Comparison of ENCODE assay signal across 8 mouse cellular contexts in the genomic region with DNA sequence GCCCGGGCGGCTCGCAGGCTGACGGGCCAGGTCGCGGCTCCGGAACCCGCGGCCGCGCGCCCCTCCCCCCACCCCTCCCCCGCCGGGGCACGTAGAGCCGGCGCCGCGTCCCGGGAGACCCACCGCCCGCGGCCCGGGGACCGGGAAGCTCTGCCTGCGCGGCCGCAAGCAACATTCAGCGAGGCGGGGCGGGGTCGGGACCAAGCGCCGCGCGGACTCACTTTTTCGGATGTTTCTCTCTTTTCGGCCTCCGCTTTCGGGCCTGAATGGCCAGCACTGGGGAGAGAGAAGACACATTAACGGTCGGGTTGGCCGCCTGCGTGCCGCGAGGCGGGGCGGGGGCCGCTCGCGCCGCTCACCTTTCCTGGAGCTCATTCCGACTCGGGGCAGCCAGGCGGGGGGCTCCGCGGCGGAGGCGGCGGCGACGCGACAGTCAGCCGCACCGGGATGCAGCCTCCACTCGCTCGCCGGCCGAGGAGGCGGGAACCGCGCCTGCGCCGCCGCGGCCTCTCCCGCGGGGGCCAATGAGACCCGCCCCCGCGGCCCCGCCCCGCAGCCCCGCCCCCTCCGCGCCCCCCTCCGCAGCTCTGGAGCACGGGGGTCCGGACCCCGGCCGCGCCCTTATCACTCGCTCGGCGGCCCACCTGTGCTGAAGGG. TPM values are rescaled to one million over a fixed set of nuclear protein-coding genes. Genes with fewer than 3 reads are reported as not detected.
DNase-seq lines count a peak whose midpoint lies in the region; ATAC-seq and TF ChIP-seq lines count a peak whose summit lies in the region.

No protein-coding gene starts in this region.

- WGBS in forebrain, postnatal 0 days, result under 1% methylated on average over 48 of the region's 95 CpGs
- under 1% methylated on average over 64 of the region's 95 CpGs for WGBS in lung, embryonic 16.5 days

- H3K9me3 ChIP-seq in forebrain, postnatal 0 days (ENCODE audit: low read length), result no peaks in the 10 kb centered on the region
- H3K9me3 ChIP-seq in lung, embryonic 16.5 days (ENCODE audit: control insufficient read depth, low read length), result no peaks in the 10 kb centered on the region

- peak overlapping the region; percentile 85 for H3K4me3 ChIP-seq in forebrain, postnatal 0 days (ENCODE audit: low read depth, low read length)
- H3K4me3 ChIP-seq in lung, embryonic 16.5 days (ENCODE audit: low read length), result peak overlapping the region; percentile 91

- peak; percentile 91 for ATAC-seq in forebrain, postnatal 0 days
- ATAC-seq in lung, embryonic 16.5 days (ENCODE audit: low read depth), result peak; percentile 86

- TF ChIP-seq CTCF in forebrain, postnatal 0 days (IDR thresholded peaks at IDR 0.05; ENCODE audit: low read depth), result no peak

- H3K27me3 ChIP-seq in forebrain, postnatal 0 days (ENCODE audit: insufficient read depth, low read length), result no peaks in the 10 kb centered on the region
- no peaks in the 10 kb centered on the region for H3K27me3 ChIP-seq in lung, embryonic 16.5 days (ENCODE audit: control insufficient read depth, insufficient read depth, low read depth, low read length)

- peak; percentile 30 for DNase-seq in MEL-GATA-1-ER (ENCODE audit: extremely low read depth, low read depth)
- peak; percentile 68 for DNase-seq in cerebellum, adult 11-12 months
- peak; percentile 87 for DNase-seq in forebrain, postnatal 0 days
- DNase-seq in heart, postnatal 36 days, result peak; percentile 62 to 65
- peak; percentile 12 to 51 for DNase-seq in layer of hippocampus, adult 8-10 months (ENCODE audit: low spot score in 2 of 2)
- DNase-seq in ovary, postnatal 36 days (ENCODE audit: low spot score), result peak; percentile 75
- DNase-seq in thymus, postnatal 36 days, result peak; percentile 73 to 82

- H3K9ac ChIP-seq in forebrain, postnatal 0 days, result peak overlapping the region; percentile 84
- peak overlapping the region; percentile 81 for H3K9ac ChIP-seq in lung, embryonic 16.5 days (ENCODE audit: low read length)

- no peaks in the 10 kb centered on the region for H3K4me1 ChIP-seq in forebrain, postnatal 0 days (ENCODE audit: insufficient read depth)
- H3K4me1 ChIP-seq in lung, embryonic 16.5 days (replicated peaks; ENCODE audit: control insufficient read depth, insufficient read depth, low read length), result peaks cover 12% of the 10 kb centered on the region

- peak overlapping the region; percentile 89 for H3K27ac ChIP-seq in forebrain, postnatal 0 days (ENCODE audit: low read depth, low read length)
- H3K27ac ChIP-seq in lung, embryonic 16.5 days (ENCODE audit: low read length), result peak overlapping the region; percentile 31

- intact Hi-C loops in heart, postnatal 36 days (cut with DNase I), result loop anchor here (2.0 kb wide), 1 partner anchor 37 kb away; no protein-coding TSS in a partner anchor

- peak overlapping the region; percentile 82 for H3K4me2 ChIP-seq in forebrain, postnatal 0 days (ENCODE audit: low read depth)
- H3K4me2 ChIP-seq in lung, embryonic 16.5 days (ENCODE audit: low read depth, low read length), result peak overlapping the region; percentile 91

- H3K36me3 ChIP-seq in forebrain, postnatal 0 days (ENCODE audit: insufficient read depth), result no peaks in the 10 kb centered on the region
- no peaks in the 10 kb centered on the region for H3K36me3 ChIP-seq in lung, embryonic 16.5 days (ENCODE audit: control insufficient read depth, insufficient read depth, low read length)

RNA-seq across cellular contexts. Expression of gene Srpk2, which starts 8.8 kb away (rescaled TPM):
- 77.5 and 88.8 TPM in 2 replicates for total RNA-seq in forebrain, postnatal 0 days (2014; rRNA removed)
- 116 and 144 TPM in 2 replicates for polyA plus RNA-seq in forebrain, postnatal 0 days (2015; fragmentation: Nextera tagmentation; extraction: Ambion mirVana)
- 10 to 100 TPM; 35.9 to 36.5 TPM for total RNA-seq in heart, postnatal 36 days (2021)
- total RNA-seq in layer of hippocampus, adult 8-10 months (2022), result 100 to 1,000 TPM; 134 to 163 (median 150) TPM
- polyA plus RNA-seq in lung, embryonic 16.5 days (2015; fragmentation: Nextera tagmentation; extraction: Ambion mirVana), result 43.7 and 45.7 TPM in 2 replicates

Comparison
In these comparisons a context has a peak if more than half of its experiments do, and no peak if none do; other contexts are left out.
1. Peak in every context shown above with its lines: DNase-seq, ATAC-seq, H3K4me3 ChIP-seq and H3K27ac ChIP-seq.
2. DNase-seq: peak in every context shown above with its lines; median percentile 87 in forebrain, postnatal 0 days; 78 in thymus, postnatal 36 days; 75 in ovary, postnatal 36 days; 68 in cerebellum, adult 11-12 months; 64 in heart, postnatal 36 days; 32 in layer of hippocampus, adult 8-10 months; 30 in MEL-GATA-1-ER.